Mouse (Mus musculus) erythroblast, embryonic 14.5 days (primary cell): ENCODE measurements around the gene Pglyrp2.

Experiments used
- GATA1 ChIP-seq: IDR thresholded peaks from 2 replicates; pipeline ENCODE4 v1.6.1; 2012; ENCODE audit warnings: low read length, inconsistent platforms, mixed read lengths
- TAL1 ChIP-seq: IDR thresholded peaks from 3 replicates; pipeline ENCODE4 v1.6.1; 2012; ENCODE audit warnings: low read length, inconsistent platforms, mixed read lengths

GRCm38 (mm10) chr17:32443245-32443644, 19.3 kb upstream of the Pglyrp2 start:
- no peak for TF ChIP-seq GATA1
- TF ChIP-seq TAL1: no peak
